26 mouse cellular contexts compared by ENCODE assay signal in genomic region chr6:82884570-82884969, GRCm38 (mm10). TPM values are rescaled to one million over a fixed set of nuclear protein-coding genes. Genes with fewer than 3 reads are reported as not detected.
DNase-seq lines count a peak whose midpoint lies in the region; ATAC-seq and TF ChIP-seq lines count a peak whose summit lies in the region.
"Had no signal": no experiment of that assay in that cellular context is flagged by ENCODE, and none has a peak within 500 bp of the region (broad histone marks: within the 10 kb centered on the region; RNA-seq: fewer than 3 reads in every experiment).

No protein-coding gene starts in this region.

- 22% methylated on average over 3 of the region's 3 CpGs for WGBS in heart, embryonic 11.5 days (ENCODE audit: insufficient replicate concordance)
- 25% methylated on average over 3 of the region's 3 CpGs for WGBS in heart, embryonic 16.5 days
- WGBS in intestine, postnatal 0 days: 64% methylated on average over 3 of the region's 3 CpGs

- peak overlapping the region; percentile 71 for H3K27ac ChIP-seq in heart, embryonic 11.5 days (ENCODE audit: low read depth, low read length)
- H3K27ac ChIP-seq in heart, embryonic 16.5 days (ENCODE audit: low read length): peak overlapping the region; percentile 71
- H3K27ac ChIP-seq in intestine, postnatal 0 days (ENCODE audit: low read depth, low read length): no peak overlapping the region
- H3K27ac ChIP-seq: embryonic facial prominence, embryonic 12.5 days; hindbrain, embryonic 15.5 days; layer of hippocampus, adult 2 months; liver, embryonic 12.5 days; midbrain, embryonic 12.5 days; stomach, embryonic 15.5 days had no signal

- no peaks in the 10 kb centered on the region for H3K27me3 ChIP-seq in heart, embryonic 11.5 days (ENCODE audit: control insufficient read depth, insufficient read depth, low read length)
- no peaks in the 10 kb centered on the region for H3K27me3 ChIP-seq in heart, embryonic 16.5 days (ENCODE audit: control insufficient read depth, insufficient read depth, low read length)
- H3K27me3 ChIP-seq in intestine, postnatal 0 days (replicated peaks; ENCODE audit: control insufficient read depth, insufficient read depth, low read length): no peaks in the 10 kb centered on the region
- H3K27me3 ChIP-seq: embryonic facial prominence, embryonic 12.5 days; hindbrain, embryonic 15.5 days; liver, embryonic 12.5 days; stomach, embryonic 15.5 days had no signal

- no peak for TF ChIP-seq POLR2A in brain, embryonic 14.5 days (IDR thresholded peaks at IDR 0.05; ENCODE audit: borderline replicate concordance, extremely low read depth, insufficient read depth, insufficient read length, poor library complexity, severe bottlenecking)

- H3K4me1 ChIP-seq in heart, embryonic 11.5 days (ENCODE audit: control insufficient read depth, insufficient read depth, low read length): peaks cover 8% of the 10 kb centered on the region; the same call in 1 of the 2 replicates
- no peaks in the 10 kb centered on the region for H3K4me1 ChIP-seq in heart, embryonic 16.5 days (ENCODE audit: control insufficient read depth, insufficient read depth, low read length)
- no peaks in the 10 kb centered on the region; the same call in none of the 2 replicates for H3K4me1 ChIP-seq in intestine, postnatal 0 days (replicated peaks; ENCODE audit: control insufficient read depth, insufficient read depth, low read length)
- H3K4me1 ChIP-seq: embryonic facial prominence, embryonic 12.5 days; hindbrain, embryonic 15.5 days; liver, embryonic 12.5 days; midbrain, embryonic 12.5 days had no signal

- DNase-seq in heart, adult 11 months: no peak
- no peak for DNase-seq in heart, adult 8-10 months (ENCODE audit: low spot score)
- peak; percentile 38 for DNase-seq in 416B (ENCODE audit: low read depth)
- peak; percentile 8 for DNase-seq in brain, embryonic 14.5 days (ENCODE audit: low read depth)
- DNase-seq: adrenal gland, postnatal 25 days; B cell, adult 2 months; cerebellum, adult 9-10 months; embryo, embryonic 11 days; kidney, adult 2 months; kidney, postnatal 36 days; liver, postnatal 0 days; lung, postnatal 36 days; right cerebral cortex, postnatal 25 days; thymus, postnatal 14 days had no signal

- no peak overlapping the region for H3K4me3 ChIP-seq in heart, embryonic 11.5 days (ENCODE audit: low read depth, low read length)
- no peak overlapping the region for H3K4me3 ChIP-seq in heart, embryonic 16.5 days (ENCODE audit: low read length)
- no peak overlapping the region for H3K4me3 ChIP-seq in intestine, postnatal 0 days (ENCODE audit: low read depth, low read length)
- H3K4me3 ChIP-seq: embryonic facial prominence, embryonic 12.5 days; hindbrain, embryonic 15.5 days; layer of hippocampus, adult 2 months; liver, embryonic 12.5 days; megakaryocyte, embryonic 14.5 days; midbrain, embryonic 12.5 days; stomach, embryonic 15.5 days had no signal

- no peaks in the 10 kb centered on the region for H3K36me3 ChIP-seq in heart, embryonic 11.5 days (ENCODE audit: control insufficient read depth, insufficient read depth, low read length)
- no peaks in the 10 kb centered on the region for H3K36me3 ChIP-seq in heart, embryonic 16.5 days (ENCODE audit: control insufficient read depth, insufficient read depth)
- no peaks in the 10 kb centered on the region for H3K36me3 ChIP-seq in intestine, postnatal 0 days (ENCODE audit: control insufficient read depth, insufficient read depth)
- H3K36me3 ChIP-seq: embryonic facial prominence, embryonic 12.5 days; hindbrain, embryonic 15.5 days; liver, embryonic 12.5 days; midbrain, embryonic 12.5 days; stomach, embryonic 15.5 days had no signal

- no peaks in the 10 kb centered on the region for H3K9me3 ChIP-seq in heart, embryonic 11.5 days (replicated peaks; ENCODE audit: control insufficient read depth, low read length)
- 0 out of 2 replicates have a peak, but pooled peaks cover 5% of the 10 kb centered on the region for H3K9me3 ChIP-seq in heart, embryonic 16.5 days (replicated peaks; ENCODE audit: control insufficient read depth, low read length)
- no peaks in the 10 kb centered on the region for H3K9me3 ChIP-seq in intestine, postnatal 0 days (ENCODE audit: control insufficient read depth)
- H3K9me3 ChIP-seq: embryonic facial prominence, embryonic 12.5 days; hindbrain, embryonic 15.5 days; liver, embryonic 12.5 days; midbrain, embryonic 12.5 days; stomach, embryonic 15.5 days had no signal

- TF ChIP-seq CTCF in brain, embryonic 14.5 days (IDR thresholded peaks at IDR 0.05; ENCODE audit: borderline replicate concordance, extremely low read depth, insufficient read depth, insufficient read length): no peak
- TF ChIP-seq CTCF in intestine, postnatal 0 days (IDR thresholded peaks at IDR 0.05; ENCODE audit: low read depth): no peak

- no peak overlapping the region for H3K9ac ChIP-seq in heart, embryonic 11.5 days (ENCODE audit: low read depth, low read length)
- no peak overlapping the region for H3K9ac ChIP-seq in heart, embryonic 16.5 days (ENCODE audit: low read length)
- H3K9ac ChIP-seq in intestine, postnatal 0 days (ENCODE audit: low read depth, low read length): no peak overlapping the region
- H3K9ac ChIP-seq: embryonic facial prominence, embryonic 12.5 days; hindbrain, embryonic 15.5 days; liver, embryonic 12.5 days; liver, postnatal 0 days; midbrain, embryonic 12.5 days; stomach, embryonic 15.5 days had no signal

- ATAC-seq in heart, embryonic 11.5 days (replicated peaks; ENCODE audit: insufficient number of reproducible peaks, low FRiP score, low TSS enrichment): no peak; the same call in 1 of the 2 replicates
- ATAC-seq in heart, embryonic 16.5 days (replicated peaks; ENCODE audit: extremely low read depth, insufficient read depth, low FRiP score): peak; percentile 59; the same call in 1 of the 2 replicates
- no peak for ATAC-seq in intestine, postnatal 0 days
- ATAC-seq: forebrain, embryonic 14.5 days; liver, embryonic 12.5 days; liver, postnatal 0 days had no signal

- H3K4me2 ChIP-seq in heart, embryonic 11.5 days: no peak overlapping the region
- no peak overlapping the region for H3K4me2 ChIP-seq in heart, embryonic 16.5 days (ENCODE audit: low read depth, low read length)
- no peak overlapping the region for H3K4me2 ChIP-seq in intestine, postnatal 0 days (replicated peaks; ENCODE audit: low read depth)
- H3K4me2 ChIP-seq: embryonic facial prominence, embryonic 12.5 days; hindbrain, embryonic 15.5 days; liver, embryonic 12.5 days; midbrain, embryonic 12.5 days; stomach, embryonic 15.5 days had no signal

RNA-seq across cellular contexts. Expression of gene Sema4f, which starts 55.0 kb away (rescaled TPM):
- 0.04 and 0.15 TPM in 2 replicates for polyA plus RNA-seq in heart, embryonic 11.5 days (2014; fragmentation: Nextera tagmentation; extraction: Ambion mirVana)
- 0.53 and 1.2 TPM in 2 replicates for polyA plus RNA-seq in heart, embryonic 16.5 days (2015; fragmentation: Nextera tagmentation; extraction: Ambion mirVana)
- under 1 TPM in 3 of 4 experiments, not detected in 1; 0.17 to 0.31 (median 0.22) TPM for total RNA-seq in heart, adult 8-10 months (2022)
- 21.3 and 23.9 TPM in 2 replicates for polyA plus RNA-seq in brain, embryonic 14.5 days (2012; rRNA removed)
- polyA plus RNA-seq in intestine, postnatal 0 days (2015; fragmentation: Nextera tagmentation; extraction: Ambion mirVana): 0.56 and 0.64 TPM in 2 replicates
- total RNA-seq: monocyte, adult 5-6 weeks had no signal

Comparison
In these comparisons a context has a peak if more than half of its experiments do, and no peak if none do; other contexts are left out.
1. DNase-seq: peak in 416B (single experiment) and brain, embryonic 14.5 days (single experiment); none in heart, adult 11 months (single experiment) and heart, adult 8-10 months (single experiment).
2. RNA of gene Sema4f, which starts 55.0 kb away (polyA plus RNA-seq): 21.3 to 23.9 TPM in brain, embryonic 14.5 days; 0.56 to 0.64 TPM in intestine, postnatal 0 days, 0.53 to 1.2 TPM in heart, embryonic 16.5 days and 0.04 to 0.15 TPM in heart, embryonic 11.5 days; every median in the first group is over 10 times any median in the second.